Mouse (Mus musculus): ENCODE results near the gene Camkmt.

- no peak for TF ChIP-seq CTCF (conservative IDR thresholded peaks at IDR 0.05; ENCODE audit: insufficient read depth, insufficient read length, low read depth, low read length)
- no peak for TF ChIP-seq POLR2A (IDR thresholded peaks at IDR 0.05; ENCODE audit: low read depth, low read length)
Observed at GRCm38 (mm10) chr17:85160786-85161185, 70.4 kb downstream of the Camkmt start.
